In genomic region chr4:43431690-43432089, GRCm38 (mm10) we compare ENCODE assay signal across 8 mouse cellular contexts. TPM values are rescaled to one million over a fixed set of nuclear protein-coding genes. Genes with fewer than 3 reads are reported as not detected.
DNase-seq lines count a peak whose midpoint lies in the region; ATAC-seq and TF ChIP-seq lines count a peak whose summit lies in the region.

No protein-coding gene starts in this region.

- no peak overlapping the region for H3K4me3 ChIP-seq in heart, adult 2 months
- no peak overlapping the region for H3K4me3 ChIP-seq in limb, embryonic 12.5 days (replicated peaks)
- H3K4me3 ChIP-seq in midbrain, postnatal 0 days (ENCODE audit: low read depth, low read length): no peak overlapping the region

- H3K4me1 ChIP-seq in heart, adult 2 months (ENCODE audit: control insufficient read depth, insufficient read depth, low read length): peaks cover 2% of the 10 kb centered on the region
- H3K4me1 ChIP-seq in limb, embryonic 12.5 days (replicated peaks): peaks cover 22% of the 10 kb centered on the region
- H3K4me1 ChIP-seq in midbrain, postnatal 0 days (ENCODE audit: insufficient read depth, low read length): no peaks in the 10 kb centered on the region

- H3K9me3 ChIP-seq in limb, embryonic 12.5 days: no peaks in the 10 kb centered on the region
- H3K9me3 ChIP-seq in midbrain, postnatal 0 days (ENCODE audit: low read length): no peaks in the 10 kb centered on the region

- H3K36me3 ChIP-seq in heart, adult 2 months (ENCODE audit: control insufficient read depth, insufficient read depth, low read length): no peaks in the 10 kb centered on the region
- H3K36me3 ChIP-seq in limb, embryonic 12.5 days: peaks cover under 1% of the 10 kb centered on the region; the same call in 1 of the 2 replicates
- H3K36me3 ChIP-seq in midbrain, postnatal 0 days (ENCODE audit: insufficient read depth, low read length): peaks cover 7% of the 10 kb centered on the region

- TF ChIP-seq POLR2A in heart, adult 2 months (IDR thresholded peaks at IDR 0.05; ENCODE audit: insufficient read depth, low read depth, low read length): 0 out of 2 replicates have a peak, but pooled peaks have one; percentile 20

- intact Hi-C loops in heart, adult 2 months (cut with DNase I): loop anchor here (5.0 to 10.0 kb wide), 2 partner anchors 281 to 433 kb away; partner anchors contain the start of gene Olfr71

- no peak overlapping the region for H3K4me2 ChIP-seq in limb, embryonic 12.5 days
- no peak overlapping the region for H3K4me2 ChIP-seq in midbrain, postnatal 0 days (ENCODE audit: low read depth, low read length, poor library complexity, severe bottlenecking)

- peak; percentile 95 for TF ChIP-seq CTCF in heart, adult 2 months (IDR thresholded peaks at IDR 0.05)
- TF ChIP-seq CTCF in midbrain, postnatal 0 days (IDR thresholded peaks at IDR 0.05): peak; percentile 97

- 4% methylated on average over 4 of the region's 4 CpGs for WGBS in heart, adult 2 months
- 7% methylated on average over 4 of the region's 4 CpGs for WGBS in limb, embryonic 12.5 days
- WGBS in midbrain, postnatal 0 days: 2% methylated on average over 4 of the region's 4 CpGs

- no peak overlapping the region for H3K9ac ChIP-seq in heart, adult 2 months (ENCODE audit: low read depth, low read length)
- no peak overlapping the region for H3K9ac ChIP-seq in limb, embryonic 12.5 days (replicated peaks)
- no peak overlapping the region for H3K9ac ChIP-seq in midbrain, postnatal 0 days (replicated peaks; ENCODE audit: low read length, poor library complexity, severe bottlenecking)

- H3K79me2 ChIP-seq in heart, adult 2 months (replicated peaks; ENCODE audit: control insufficient read depth, insufficient read depth, low read length): no peaks in the 10 kb centered on the region

- DNase-seq in 3134 (ENCODE audit: extremely low read depth, insufficient read length, low spot score) (peak; percentile 62), adipocyte (ENCODE audit: low spot score) (peak; percentile 91)
- DNase-seq in embryo, embryonic 10 days (ENCODE audit: low spot score): peak; percentile 96
- DNase-seq in heart, adult 2 months: peak; percentile 81 to 83
- DNase-seq in kidney, adult 8-10 months: peak; percentile 77 to 87
- peak; percentile 94 for DNase-seq in midbrain, postnatal 0 days (ENCODE audit: low spot score)
- peak; percentile 72 to 90 for DNase-seq in spleen, postnatal 4 days (ENCODE audit: low spot score in 2 of 2)

- no peak overlapping the region for H3K27ac ChIP-seq in heart, adult 2 months
- no peak overlapping the region for H3K27ac ChIP-seq in limb, embryonic 12.5 days
- peak overlapping the region; percentile 51; the same call in 1 of the 2 replicates for H3K27ac ChIP-seq in midbrain, postnatal 0 days (ENCODE audit: low read depth, low read length)

- H3K27me3 ChIP-seq in heart, adult 2 months (ENCODE audit: control insufficient read depth, insufficient read depth, low read length): no peaks in the 10 kb centered on the region
- peaks cover 42% of the 10 kb centered on the region for H3K27me3 ChIP-seq in limb, embryonic 12.5 days
- H3K27me3 ChIP-seq in midbrain, postnatal 0 days (ENCODE audit: insufficient read depth, low read length): no peaks in the 10 kb centered on the region

- peak; percentile 86; the same call in 1 of the 2 replicates for TF ChIP-seq EP300 in heart, adult 2 months (IDR thresholded peaks at IDR 0.05; ENCODE audit: insufficient read depth, low read depth, low read length)

- peak; percentile 48; the same call in 1 of the 2 replicates for ATAC-seq in limb, embryonic 12.5 days (ENCODE audit: insufficient number of reproducible peaks, insufficient read depth, low FRiP score, low TSS enrichment, low read depth)
- no peak for ATAC-seq in midbrain, postnatal 0 days (ENCODE audit: low FRiP score)

RNA-seq across cellular contexts. Expression of gene Fam166b, which starts 2.8 kb away (rescaled TPM):
- not detected for total RNA-seq in heart, adult 2 months (2021)
- 1.4 TPM in 1 of 2 replicates, not detected in the other for polyA plus RNA-seq in heart, adult 2 months (2012; rRNA removed)
- 0.24 TPM in 1 of 2 replicates, not detected in the other for polyA plus RNA-seq in limb, embryonic 12.5 days (2016; fragmentation: Nextera tagmentation; extraction: Ambion mirVana)
- 1.7 and 2.8 TPM in 2 replicates for total RNA-seq in midbrain, postnatal 0 days (2014; rRNA removed)
- polyA plus RNA-seq in midbrain, postnatal 0 days (2015; fragmentation: Nextera tagmentation; extraction: Ambion mirVana): 1.6 and 2.2 TPM in 2 replicates

RNA-seq across cellular contexts. Expression of gene Tesk1, which starts 10.0 kb away (rescaled TPM):
- 10 to 100 TPM; 36.6 to 37.5 TPM for total RNA-seq in heart, adult 2 months (2021)
- 51.5 and 52.6 TPM in 2 replicates for polyA plus RNA-seq in heart, adult 2 months (2012; rRNA removed)
- polyA plus RNA-seq in limb, embryonic 12.5 days (2016; fragmentation: Nextera tagmentation; extraction: Ambion mirVana): 13.3 TPM in 2 replicates
- 141 and 184 TPM in 2 replicates for total RNA-seq in midbrain, postnatal 0 days (2014; rRNA removed)
- polyA plus RNA-seq in midbrain, postnatal 0 days (2015; fragmentation: Nextera tagmentation; extraction: Ambion mirVana): 17.2 and 18.9 TPM in 2 replicates

RNA-seq across cellular contexts. Expression of gene Cd72, which starts 22.7 kb away (rescaled TPM):
- 1 to 10 TPM in 1 of 2 experiments, under 1 TPM in 1; 0.97 to 1.0 TPM for total RNA-seq in heart, adult 2 months (2021)
- 1.8 and 4.8 TPM in 2 replicates for polyA plus RNA-seq in heart, adult 2 months (2012; rRNA removed)
- 2.7 and 3.5 TPM in 2 replicates for polyA plus RNA-seq in limb, embryonic 12.5 days (2016; fragmentation: Nextera tagmentation; extraction: Ambion mirVana)
- total RNA-seq in midbrain, postnatal 0 days (2014; rRNA removed): not detected in 2 replicates
- 5.2 and 5.4 TPM in 2 replicates for polyA plus RNA-seq in midbrain, postnatal 0 days (2015; fragmentation: Nextera tagmentation; extraction: Ambion mirVana)

RNA-seq across cellular contexts. Expression of gene Rusc2, which starts 49.9 kb away (rescaled TPM):
- 10 to 100 TPM; 43.5 to 45.3 TPM for total RNA-seq in heart, adult 2 months (2021)
- polyA plus RNA-seq in heart, adult 2 months (2012; rRNA removed): 27.2 and 27.5 TPM in 2 replicates
- 8.0 and 14.3 TPM in 2 replicates for polyA plus RNA-seq in limb, embryonic 12.5 days (2016; fragmentation: Nextera tagmentation; extraction: Ambion mirVana)
- total RNA-seq in midbrain, postnatal 0 days (2014; rRNA removed): 156 and 200 TPM in 2 replicates
- 77.7 and 78.9 TPM in 2 replicates for polyA plus RNA-seq in midbrain, postnatal 0 days (2015; fragmentation: Nextera tagmentation; extraction: Ambion mirVana)

RNA-seq across cellular contexts. Expression of gene Sit1, which starts 51.8 kb away (rescaled TPM):
- under 1 TPM in 1 of 2 experiments, not detected in 1; 0.31 TPM for total RNA-seq in heart, adult 2 months (2021)
- not detected in 2 replicates for polyA plus RNA-seq in heart, adult 2 months (2012; rRNA removed)
- not detected in 2 replicates for polyA plus RNA-seq in limb, embryonic 12.5 days (2016; fragmentation: Nextera tagmentation; extraction: Ambion mirVana)
- total RNA-seq in midbrain, postnatal 0 days (2014; rRNA removed): not detected in 2 replicates
- polyA plus RNA-seq in midbrain, postnatal 0 days (2015; fragmentation: Nextera tagmentation; extraction: Ambion mirVana): not detected in 2 replicates
